Mouse (Mus musculus) kidney, embryonic 14.5 days (tissue): ENCODE measurements around the gene Trim37. TPM values are rescaled to one million over a fixed set of nuclear protein-coding genes. Genes with fewer than 3 reads are reported as not detected.

Experiments used
- ATAC-seq: fragments of 200-750 bp; cut with Nextera tagmentation; 2 replicates; pipeline ENCODE4 v1.8.0; 2017; ENCODE audit warnings: moderate number of reproducible peaks, mild to moderate bottlenecking, moderate TSS enrichment, moderate library complexity; ENCODE audit not compliant: low FRiP score, low TSS enrichment
- H3K27ac ChIP-seq: fragments of 300-500 bp; sonication (generic); 2 replicates; pipeline ENCODE4 v1.5.1; 2014; ENCODE audit warnings: low read depth, mild to moderate bottlenecking, low read length, moderate library complexity, mixed read lengths
- H3K27me3 ChIP-seq: fragments of 300-500 bp; sonication (generic); 2 replicates; pipeline ENCODE4 v1.6.1; 2014; ENCODE audit warnings: mild to moderate bottlenecking, low read length; ENCODE audit not compliant: control insufficient read depth, insufficient read depth
- H3K36me3 ChIP-seq: fragments of 300-500 bp; sonication (generic); 2 replicates; pipeline ENCODE4 v1.6.1; 2014; ENCODE audit warnings: low read length, mixed read lengths; ENCODE audit not compliant: control insufficient read depth, insufficient read depth
- H3K4me1 ChIP-seq: fragments of 300-500 bp; sonication (generic); 2 replicates; pipeline ENCODE4 v1.6.1; 2014; ENCODE audit warnings: low read length, mixed read lengths; ENCODE audit not compliant: control insufficient read depth, insufficient read depth
- H3K4me2 ChIP-seq: fragments of 300-500 bp; sonication (generic); replicated peaks from 2 replicates; pipeline ENCODE4 v1.6.1; 2014; ENCODE audit warnings: low read depth, mild to moderate bottlenecking, low read length
- H3K4me3 ChIP-seq: fragments of 300-500 bp; sonication (generic); 2 replicates; pipeline ENCODE4 v1.5.1; 2014; ENCODE audit warnings: mild to moderate bottlenecking, low read length
- H3K9ac ChIP-seq: fragments of 300-500 bp; sonication (generic); 2 replicates; pipeline ENCODE4 v1.6.1; 2014; ENCODE audit warnings: low read depth, mild to moderate bottlenecking, low read length, moderate library complexity
- H3K9me3 ChIP-seq: fragments of 300-500 bp; sonication (generic); 2 replicates; pipeline ENCODE4 v1.6.1; 2016; ENCODE audit warnings: low read length; ENCODE audit not compliant: control insufficient read depth
- WGBS: fragments of 180-500 bp; shearing (Covaris S2); extraction: QIAGEN DNeasy Blood & Tissue Kit; methylation state at CpG from one replicate; pipeline ENCODE4 v1.1.7; 2014; 5-methylcytosine and 5-hydroxymethylcytosine counted together
- polyA plus RNA-seq: library from polyadenylated mRNA; unstranded; fragments of >200 nt; fragmentation: Nextera tagmentation; extraction: Ambion mirVana; gene quantifications from 2 replicates; pipeline ENCODE4 v1.2.1, GENCODE M21; 2014

The Trim37 gene
- polyA plus RNA-seq, 1 experiment from 2014 or later, result 41.4 TPM

DNA sequence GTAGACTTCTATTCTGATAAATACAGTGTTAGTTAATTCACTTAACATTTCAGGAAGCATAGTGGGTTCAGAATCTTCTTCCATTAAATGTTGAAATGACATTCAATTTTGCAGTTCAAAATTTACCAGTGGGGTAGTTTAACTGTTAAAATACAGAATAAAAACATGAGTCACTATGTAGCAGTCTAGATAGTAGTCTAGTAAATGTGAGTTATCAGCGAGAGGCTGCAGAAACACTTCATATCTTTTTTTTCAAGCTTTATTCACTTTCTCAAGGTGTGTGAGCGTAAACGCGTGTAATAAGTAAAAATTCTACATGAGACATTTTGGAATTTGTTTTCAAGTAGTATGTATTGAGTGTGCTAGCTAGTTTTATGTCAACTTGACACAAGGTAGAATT is 48.2 kb downstream of the Trim37 start:
- H3K4me1 ChIP-seq, result no peaks in the 10 kb centered on the region
- H3K36me3 ChIP-seq, result peaks cover 8% of the 10 kb centered on the region
- H3K27ac ChIP-seq, result no peak overlapping the region
- H3K9me3 ChIP-seq, result no peaks in the 10 kb centered on the region
- no peak overlapping the region for H3K4me2 ChIP-seq
- ATAC-seq, result no peak
- no peak overlapping the region for H3K9ac ChIP-seq
- 98% methylated on average over 4 of the region's 4 CpGs for WGBS
- no peaks in the 10 kb centered on the region for H3K27me3 ChIP-seq
- no peak overlapping the region for H3K4me3 ChIP-seq

GRCm38 (mm10) chr11:87212313-87212712 is 85.4 kb downstream of the Trim37 start:
- Histone ChIP-seq H3K4me1 (no peaks in the 10 kb centered on the region), H3K27ac (no peak overlapping the region), H3K36me3 (peaks cover 17% of the 10 kb centered on the region; the same call in 1 of the 2 replicates), H3K27me3 (no peaks in the 10 kb centered on the region), H3K9me3 (no peaks in the 10 kb centered on the region), H3K9ac (no peak overlapping the region), H3K4me2 (no peak overlapping the region), H3K4me3 (no peak overlapping the region)
- 81% methylated on average over 5 of the region's 5 CpGs for WGBS
- ATAC-seq, result no peak

DNA sequence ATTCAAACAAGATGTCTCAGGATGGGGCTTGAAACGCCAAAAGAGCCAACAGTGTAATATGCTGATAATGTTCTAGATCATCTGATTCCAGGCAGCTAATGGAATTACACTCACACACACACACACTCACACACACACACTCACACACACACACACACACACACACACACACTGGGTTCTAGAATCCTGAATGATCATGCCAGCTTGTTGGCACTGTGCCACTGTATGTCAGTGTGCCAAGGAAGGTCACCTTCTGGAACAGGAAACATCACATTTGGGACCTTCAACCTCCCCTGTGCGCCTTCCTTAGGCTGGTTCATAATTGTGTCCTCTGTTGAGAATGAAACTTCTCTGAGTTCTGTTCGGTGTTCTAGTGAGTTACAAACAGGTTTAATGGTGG is 95.8 kb downstream of the Trim37 start:
- H3K9ac ChIP-seq, result no peak overlapping the region
- ATAC-seq, result no peak
- H3K27ac ChIP-seq, result no peak overlapping the region
- H3K36me3 ChIP-seq, result peaks cover 20% of the 10 kb centered on the region
- WGBS, result 90% methylated on average over 3 of the region's 3 CpGs
- no peaks in the 10 kb centered on the region for H3K27me3 ChIP-seq
- no peak overlapping the region for H3K4me3 ChIP-seq
- no peak overlapping the region for H3K4me2 ChIP-seq
- H3K9me3 ChIP-seq, result no peaks in the 10 kb centered on the region
- no peaks in the 10 kb centered on the region for H3K4me1 ChIP-seq

DNA sequence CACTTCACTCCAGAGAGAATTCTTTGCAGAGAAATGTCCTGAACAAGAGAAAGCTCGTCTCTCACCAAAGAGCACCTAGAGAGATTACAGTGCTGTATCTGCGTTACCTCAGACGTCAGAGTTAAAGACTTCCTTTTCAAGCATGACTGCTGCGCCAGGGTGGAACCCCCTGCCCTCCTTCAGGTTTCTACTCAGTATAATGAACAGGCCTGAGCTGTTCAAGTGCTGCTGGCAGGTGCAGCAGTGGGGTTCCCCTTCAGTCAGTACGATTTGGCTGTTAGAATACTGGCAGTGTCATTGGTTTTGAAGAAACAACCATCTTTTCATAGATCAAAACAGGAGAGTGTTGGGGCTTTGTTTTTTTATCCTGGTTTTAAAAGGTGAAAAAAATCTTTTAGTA is 100.2 kb downstream of the Trim37 start:
- no peaks in the 10 kb centered on the region for H3K9me3 ChIP-seq
- no peak for ATAC-seq
- H3K27ac ChIP-seq, result no peak overlapping the region
- no peak overlapping the region for H3K4me2 ChIP-seq
- no peak overlapping the region for H3K4me3 ChIP-seq
- WGBS, result 83% methylated on average over 5 of the region's 5 CpGs
- peaks cover 5% of the 10 kb centered on the region; the same call in 1 of the 2 replicates for H3K36me3 ChIP-seq
- no peaks in the 10 kb centered on the region for H3K27me3 ChIP-seq
- H3K4me1 ChIP-seq, result no peaks in the 10 kb centered on the region
- H3K9ac ChIP-seq, result no peak overlapping the region

DNA sequence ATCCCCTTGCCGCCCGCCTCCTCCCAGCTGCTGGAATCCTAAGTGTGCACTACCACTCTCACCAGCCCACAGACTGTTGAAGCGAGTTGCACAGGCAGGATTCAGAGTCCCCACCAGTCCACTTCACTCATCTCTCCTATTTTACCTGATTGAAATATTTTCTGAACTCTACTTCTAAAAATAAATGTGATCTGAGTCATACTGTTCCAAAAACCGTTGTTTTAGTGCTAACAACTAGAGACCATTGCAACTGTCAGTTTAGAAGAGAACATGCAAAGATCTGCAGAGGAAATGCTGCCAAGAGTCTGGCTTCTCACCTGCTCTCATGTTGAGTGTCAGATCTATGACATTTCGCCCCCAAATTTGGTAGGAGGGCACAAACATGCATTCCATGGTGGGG is 106.5 kb downstream of the Trim37 start:
- peaks cover 10% of the 10 kb centered on the region; the same call in 1 of the 2 replicates for H3K36me3 ChIP-seq
- no peak overlapping the region for H3K4me3 ChIP-seq
- H3K4me1 ChIP-seq, result no peaks in the 10 kb centered on the region
- H3K4me2 ChIP-seq, result no peak overlapping the region
- no peak overlapping the region for H3K9ac ChIP-seq
- H3K27me3 ChIP-seq, result no peaks in the 10 kb centered on the region
- H3K9me3 ChIP-seq, result no peaks in the 10 kb centered on the region
- no peak for ATAC-seq
- WGBS, result 85% methylated on average over 5 of the region's 5 CpGs
- H3K27ac ChIP-seq, result no peak overlapping the region

DNA sequence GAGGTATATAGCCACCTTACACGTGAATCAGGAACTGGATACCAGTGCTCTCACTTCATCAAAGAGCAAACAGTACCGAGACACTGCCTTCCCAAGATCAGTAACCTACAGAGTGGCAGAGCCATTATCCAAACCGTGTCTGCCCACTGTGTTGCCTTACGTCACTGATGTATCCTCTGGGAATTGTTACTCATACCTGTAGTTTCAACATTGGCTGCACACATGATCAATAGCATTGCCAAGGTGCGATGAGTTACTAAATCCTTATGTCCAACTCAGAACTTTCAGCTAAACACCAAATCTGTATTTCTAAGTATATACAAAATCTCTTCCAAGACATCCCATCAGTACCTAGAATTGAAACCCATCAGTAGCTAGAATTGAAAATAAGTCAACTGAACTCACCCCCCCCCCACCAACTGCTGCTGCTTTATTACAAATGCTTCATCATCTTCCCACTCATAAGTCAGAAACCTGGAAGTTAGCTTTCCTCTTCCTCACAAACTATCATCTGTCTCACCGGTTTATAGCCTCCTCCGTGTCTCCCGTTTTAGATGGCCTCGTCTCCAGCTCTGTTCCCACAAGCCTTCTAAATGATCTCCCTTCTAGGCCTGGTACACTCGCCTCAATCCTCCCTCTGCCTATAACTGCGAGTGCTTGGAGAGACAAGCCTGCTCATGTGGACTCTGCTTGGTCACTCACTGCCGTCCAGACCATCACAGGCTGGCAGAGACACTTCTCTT is 108.0 kb downstream of the Trim37 start:
- peaks cover under 1% of the 10 kb centered on the region; the same call in 1 of the 2 replicates for H3K4me1 ChIP-seq
- ATAC-seq, result no peak
- H3K9ac ChIP-seq, result no peak overlapping the region
- WGBS, result 83% methylated on average over 12 of the region's 12 CpGs
- no peak overlapping the region for H3K4me3 ChIP-seq
- no peak overlapping the region for H3K4me2 ChIP-seq
- no peaks in the 10 kb centered on the region for H3K27me3 ChIP-seq
- no peaks in the 10 kb centered on the region for H3K9me3 ChIP-seq
- H3K36me3 ChIP-seq, result peaks cover 10% of the 10 kb centered on the region; the same call in 1 of the 2 replicates
- no peak overlapping the region for H3K27ac ChIP-seq

GRCm38 (mm10) chr11:87235486-87235872 is 108.6 kb downstream of the Trim37 start:
- Histone ChIP-seq H3K9ac (no peak overlapping the region), H3K4me2 (no peak overlapping the region), H3K9me3 (no peaks in the 10 kb centered on the region), H3K27ac (no peak overlapping the region), H3K36me3 (peaks cover 10% of the 10 kb centered on the region; the same call in 1 of the 2 replicates), H3K4me3 (no peak overlapping the region), H3K27me3 (no peaks in the 10 kb centered on the region), H3K4me1 (peaks cover 5% of the 10 kb centered on the region; the same call in 1 of the 2 replicates)
- no peak for ATAC-seq
- WGBS, result 66% methylated on average over 5 of the region's 5 CpGs

DNA sequence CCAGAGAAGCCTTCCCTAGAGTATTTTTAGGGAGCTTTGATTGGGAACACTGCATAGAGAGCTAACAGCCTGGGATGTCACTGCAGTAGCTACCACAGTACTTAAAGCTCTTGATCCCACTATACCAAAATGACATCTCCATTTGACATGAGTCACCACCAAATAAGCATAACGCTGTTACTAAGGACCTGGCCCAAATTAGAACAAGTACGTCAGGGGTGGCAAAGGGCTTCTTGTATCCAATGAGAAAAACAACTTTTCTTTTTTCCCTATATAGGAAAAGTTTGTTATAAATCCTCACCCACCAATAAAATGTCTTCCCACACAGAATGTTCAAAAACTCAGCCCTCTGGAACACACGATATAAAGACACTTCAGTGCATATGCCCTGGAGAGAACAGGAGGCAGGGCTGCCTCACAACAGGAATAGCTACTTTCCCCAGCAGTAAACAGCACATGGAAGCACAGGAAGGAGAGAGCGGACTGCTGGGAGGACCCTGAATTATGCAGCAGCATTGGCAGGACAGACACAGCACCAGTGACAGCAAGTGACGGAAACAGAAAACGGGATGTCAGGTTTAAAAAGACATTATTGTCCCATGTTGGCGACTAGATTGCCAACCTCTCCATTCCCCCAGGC is 112.1 kb downstream of the Trim37 start:
- no peak overlapping the region for H3K9ac ChIP-seq
- H3K4me2 ChIP-seq, result no peak overlapping the region
- WGBS, result 86% methylated on average over 7 of the region's 7 CpGs
- ATAC-seq, result no peak
- no peaks in the 10 kb centered on the region for H3K27me3 ChIP-seq
- H3K9me3 ChIP-seq, result no peaks in the 10 kb centered on the region
- no peak overlapping the region for H3K27ac ChIP-seq
- H3K4me3 ChIP-seq, result no peak overlapping the region
- peaks cover 5% of the 10 kb centered on the region; the same call in 1 of the 2 replicates for H3K4me1 ChIP-seq
- H3K36me3 ChIP-seq, result peaks cover 7% of the 10 kb centered on the region; the same call in 1 of the 2 replicates

- no peaks in the 10 kb centered on the region for H3K27me3 ChIP-seq
- H3K4me2 ChIP-seq, result no peak overlapping the region
- H3K9me3 ChIP-seq, result no peaks in the 10 kb centered on the region
- H3K4me1 ChIP-seq, result peaks cover 5% of the 10 kb centered on the region; the same call in 1 of the 2 replicates
- no peak overlapping the region for H3K27ac ChIP-seq
- no peak overlapping the region for H3K9ac ChIP-seq
- no peak overlapping the region for H3K4me3 ChIP-seq
- 50% methylated on average over 15 of the region's 15 CpGs for WGBS
- H3K36me3 ChIP-seq, result no peaks in the 10 kb centered on the region; the same call in 1 of the 2 replicates
- no peak for ATAC-seq
Observed at GRCm38 (mm10) chr11:87240141-87240832, 113.4 kb downstream of the Trim37 start.
